Mouse (Mus musculus): ENCODE data around the gene Prok2.

GRCm38 (mm10) chr6:99762069-99762985 lies 36.1 kb upstream of the Prok2 start:
- no peak for TF ChIP-seq CTCF (IDR thresholded peaks at IDR 0.05; ENCODE audit: extremely low read depth, insufficient read depth, low read length)
- no peak for TF ChIP-seq POLR2A (IDR thresholded peaks at IDR 0.05; ENCODE audit: extremely low read depth, insufficient read depth, low read length)

All from cortical plate, adult 2 months (tissue).